Mouse (Mus musculus) G1E-ER4 (cell line): Measurements from ENCODE around the gene Syngr2. TPM values are rescaled to one million over a fixed set of nuclear protein-coding genes. Genes with fewer than 3 reads are reported as not detected.
A peak's percentile ranks its signal among the peaks of the same experiment; 100 is the strongest.

Source experiments
- GATA1 ChIP-seq: IDR thresholded peaks from one replicate; pipeline ENCODE4 v1.8.0; 2012; ENCODE audit warnings: low read length, inconsistent platforms
- polyA plus RNA-seq: library from polyadenylated mRNA; stranded (reverse); fragments of >175 nt; gene quantifications from 2 replicates; pipeline ENCODE4 v1.2.3, GENCODE M21; 2012

The Syngr2 gene
- polyA plus RNA-seq, 1 experiment: 191 TPM

DNA sequence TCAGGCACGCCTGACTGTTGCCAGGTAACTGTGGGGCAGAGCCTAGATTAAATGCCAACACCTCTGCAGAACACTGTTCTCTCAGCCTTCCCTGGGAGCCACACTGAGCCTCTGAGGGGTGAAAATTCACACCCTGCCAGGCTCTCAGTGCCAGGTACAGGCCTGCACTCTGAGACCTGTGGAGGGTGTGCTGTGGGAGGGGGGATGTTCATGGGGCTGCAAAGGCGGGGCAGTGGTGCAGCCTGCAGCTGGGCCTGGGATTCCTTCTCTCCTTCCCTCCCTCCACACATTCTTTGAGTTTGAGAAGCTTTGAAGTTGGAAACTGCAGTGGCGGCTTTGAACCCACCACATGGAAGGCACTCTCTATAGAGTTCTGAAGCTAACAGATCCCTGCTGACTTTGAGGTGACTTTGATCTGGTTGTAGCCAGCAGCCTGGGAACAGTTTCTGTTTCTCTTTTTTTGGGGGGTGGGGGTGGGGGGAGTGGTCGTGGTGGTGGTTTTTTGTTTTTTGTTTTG is 15.4 kb upstream of the Syngr2 start:
- no peak for TF ChIP-seq GATA1

DNA sequence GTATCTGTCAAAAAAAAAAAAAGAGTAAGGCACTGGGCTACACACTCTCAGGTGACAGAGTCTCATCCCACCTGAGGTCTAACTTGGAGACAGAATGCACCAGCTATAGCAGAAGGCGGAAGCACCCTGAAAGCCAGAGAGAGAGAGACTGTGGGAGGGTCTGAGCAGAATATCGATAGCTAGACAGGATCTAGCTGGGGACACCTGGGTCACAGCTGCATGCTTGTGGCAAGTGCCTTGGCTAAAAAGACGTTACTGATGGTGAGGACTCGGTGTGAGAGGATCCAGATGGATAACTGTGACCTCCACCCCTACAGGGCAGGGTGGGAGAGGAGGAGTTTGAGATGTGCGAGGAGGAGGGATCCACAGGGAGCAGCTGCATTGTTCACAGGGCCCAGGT is 12.5 kb upstream of the Syngr2 start:
- no peak for TF ChIP-seq GATA1

DNA sequence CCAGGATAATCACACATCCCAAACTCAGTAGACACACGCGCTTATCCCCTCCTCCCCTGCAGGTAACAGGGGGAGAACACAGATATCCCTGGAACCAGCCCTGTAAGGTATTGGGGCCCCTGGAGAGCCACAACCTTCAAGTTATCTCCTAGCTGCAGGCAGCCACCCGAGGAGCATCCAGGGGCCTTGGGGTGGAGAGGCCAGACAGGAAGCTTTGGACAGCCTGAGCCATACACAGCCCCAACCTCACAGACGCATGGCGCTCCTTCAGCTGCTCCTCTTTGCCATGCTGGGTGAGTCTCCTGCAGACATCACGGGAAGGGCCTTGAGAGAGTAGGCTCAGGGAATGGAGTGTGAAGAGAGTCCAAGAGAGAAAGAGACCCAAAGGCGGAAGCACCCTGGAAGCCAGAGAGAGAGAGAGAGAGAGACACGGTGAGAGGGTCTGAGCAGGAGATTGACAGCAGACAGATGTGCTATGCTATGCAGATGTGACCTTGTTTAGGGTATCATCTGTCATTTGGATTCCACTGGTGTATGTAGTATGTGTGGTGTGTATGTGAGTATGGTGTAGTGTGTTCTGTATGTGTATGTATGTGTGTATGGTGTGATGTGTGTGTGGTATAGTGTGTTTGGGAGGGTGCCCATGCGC is 11.8 kb upstream of the Syngr2 start, which contains the start of gene 6030468B19Rik:
6030468B19Rik (plus strand) TSS at position 150 of the 649 bp plus-strand sequence.
- TF ChIP-seq GATA1: no peak

DNA sequence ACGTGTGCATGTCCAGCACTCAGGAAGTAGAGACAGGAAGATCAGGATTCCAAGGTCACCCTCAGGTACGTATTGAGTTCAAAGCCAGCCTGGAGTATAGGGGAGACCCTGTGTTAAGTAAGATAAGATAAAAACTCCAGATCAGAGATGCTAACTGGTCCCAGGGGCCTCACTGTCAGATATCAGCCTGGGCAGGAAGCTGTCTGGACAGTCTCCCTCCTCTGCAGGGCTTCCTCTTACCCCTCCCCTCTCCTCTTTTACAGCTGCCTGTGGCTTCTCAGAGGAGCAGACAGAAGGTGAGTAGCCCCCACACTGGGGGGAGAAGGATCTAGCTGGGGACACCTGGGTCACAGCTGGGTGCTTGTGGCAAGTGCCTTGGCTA is 11.3 kb upstream of the Syngr2 start:
- TF ChIP-seq GATA1: peak; percentile 50

DNA sequence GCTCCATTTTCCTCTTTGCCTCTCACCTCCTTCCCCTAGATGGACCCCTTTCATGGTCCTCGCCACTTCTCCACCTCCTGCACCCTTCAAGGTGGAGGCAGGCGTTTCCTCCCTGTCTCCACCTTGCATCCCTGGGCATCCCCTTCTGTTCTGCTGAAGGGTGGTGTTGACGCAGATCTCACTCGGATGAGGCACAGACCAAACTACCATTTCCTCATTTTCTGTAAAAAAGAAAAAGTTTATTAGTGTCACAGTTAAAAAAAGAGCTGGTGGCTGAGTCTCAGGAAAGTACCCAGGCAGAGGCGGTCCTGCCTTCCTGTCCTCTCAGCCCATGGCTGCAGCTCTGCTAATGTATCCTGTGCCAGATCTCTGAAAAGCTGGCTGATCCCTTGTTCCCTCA is 10.3 kb upstream of the Syngr2 start:
- no peak for TF ChIP-seq GATA1

DNA sequence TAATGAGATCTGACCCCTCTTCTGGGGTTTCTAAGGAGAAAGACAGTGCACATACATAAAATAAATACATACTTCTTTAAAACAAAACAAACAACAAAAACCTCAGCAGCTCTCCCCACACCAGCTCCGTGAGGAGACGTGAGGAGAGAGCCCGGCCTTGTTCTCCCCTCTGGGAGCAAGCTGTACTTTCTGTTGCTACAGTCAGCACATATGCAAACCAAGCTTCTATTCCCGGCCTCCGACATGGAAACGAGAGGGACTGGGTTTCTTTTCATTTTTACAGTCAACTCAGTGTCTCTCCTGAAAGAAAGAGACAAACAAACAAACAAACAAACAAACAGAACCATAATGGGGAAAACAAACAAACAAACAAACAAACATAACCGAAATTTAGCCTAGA is 9.4 kb upstream of the Syngr2 start:
- TF ChIP-seq GATA1: no peak

DNA sequence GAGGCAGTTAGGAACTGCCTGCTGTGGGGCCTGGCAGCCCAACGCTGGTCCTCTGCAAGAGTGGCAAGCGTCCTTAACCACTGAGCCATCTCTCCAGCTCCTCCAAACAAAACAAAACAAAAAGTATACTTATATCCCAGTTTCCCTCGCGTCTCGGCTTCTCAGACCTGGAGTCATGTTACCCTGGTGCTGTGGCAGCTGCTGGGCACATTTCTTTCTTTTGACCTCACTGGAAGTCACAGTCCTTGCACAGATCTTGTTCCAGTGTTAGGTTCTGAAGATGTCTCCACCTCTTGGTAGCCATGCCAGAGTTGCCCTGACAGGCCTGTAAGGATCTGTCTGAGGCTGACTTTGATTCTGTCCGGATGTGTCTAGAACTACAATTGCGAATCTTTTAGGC is 7.8 kb upstream of the Syngr2 start:
- no peak for TF ChIP-seq GATA1

DNA sequence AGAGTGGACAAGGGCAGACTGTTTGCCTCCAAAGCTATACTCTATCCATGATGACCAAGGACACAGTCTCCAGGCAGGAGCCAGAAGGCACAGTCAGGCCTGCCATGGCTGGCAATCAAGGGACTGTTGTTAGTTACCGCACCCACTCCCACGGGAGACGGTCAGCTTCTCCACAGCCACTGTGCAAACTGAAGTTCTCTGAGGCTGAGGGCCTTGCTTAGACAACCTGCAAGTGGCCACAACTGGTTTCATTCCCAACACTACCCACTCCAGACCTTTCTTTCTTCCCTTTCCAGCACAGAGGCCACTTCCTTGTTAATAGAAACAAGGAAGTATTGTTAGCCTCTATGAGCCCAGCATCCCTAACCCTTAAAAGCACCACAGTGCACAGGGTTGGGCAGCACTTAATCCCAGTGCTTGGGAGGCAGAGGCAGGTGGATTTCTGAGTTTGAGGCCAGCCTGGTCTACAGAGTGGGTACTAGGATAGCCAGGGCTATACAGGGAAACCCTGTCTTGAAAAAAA is 6.2 kb upstream of the Syngr2 start:
- TF ChIP-seq GATA1: no peak

DNA sequence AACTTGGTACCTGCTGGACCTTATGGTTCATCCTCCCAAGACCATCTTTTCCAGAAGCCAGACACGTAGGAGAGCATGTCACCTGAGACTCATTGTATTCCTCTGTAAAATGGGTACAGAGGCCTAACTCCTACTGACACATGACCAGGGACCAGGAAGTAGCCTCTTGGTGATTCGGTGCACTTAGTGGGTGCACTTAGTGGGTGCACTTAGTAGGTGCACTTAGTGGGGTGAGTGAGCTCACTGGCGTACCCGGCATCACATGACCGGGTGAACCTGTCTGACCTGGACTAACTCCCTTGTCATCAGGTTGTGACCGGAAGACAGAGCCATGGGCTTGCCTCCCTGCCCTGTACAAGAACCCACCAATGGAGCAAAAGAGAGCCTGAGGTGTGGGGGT is 2.7 kb upstream of the Syngr2 start:
- TF ChIP-seq GATA1: no peak

DNA sequence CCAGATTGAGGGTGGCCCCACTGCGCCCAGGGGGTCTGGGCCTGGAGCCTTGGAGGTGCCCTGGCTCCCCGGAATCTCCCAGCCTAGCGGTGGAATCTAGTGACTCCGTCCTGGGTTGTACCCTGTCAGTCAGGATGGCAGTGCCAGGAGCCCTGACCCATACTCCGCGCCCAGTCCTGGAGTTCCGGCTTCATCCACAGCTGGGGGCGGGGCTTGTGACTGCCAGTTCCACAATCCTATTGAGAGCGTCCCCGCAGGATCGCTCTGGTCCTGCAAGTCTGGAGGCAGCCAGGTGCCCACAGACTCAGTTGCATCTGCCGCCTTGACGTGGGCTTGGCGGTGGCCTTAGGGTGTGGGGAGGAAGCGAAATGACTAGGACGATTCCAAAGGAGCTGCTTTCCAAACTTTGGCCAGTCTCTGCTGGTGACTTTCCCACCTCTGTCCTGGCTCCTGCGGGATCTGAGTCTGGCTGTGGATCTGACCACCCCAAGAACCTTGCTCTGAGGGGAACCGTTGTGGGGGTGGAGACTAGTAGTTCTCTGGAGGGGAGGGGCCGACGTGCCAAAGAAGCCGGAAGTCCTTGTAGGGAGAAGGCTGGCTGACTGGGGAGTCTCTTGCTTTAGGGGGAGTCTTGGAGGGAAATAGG is 1.1 kb downstream of the Syngr2 start:
- no peak for TF ChIP-seq GATA1

DNA sequence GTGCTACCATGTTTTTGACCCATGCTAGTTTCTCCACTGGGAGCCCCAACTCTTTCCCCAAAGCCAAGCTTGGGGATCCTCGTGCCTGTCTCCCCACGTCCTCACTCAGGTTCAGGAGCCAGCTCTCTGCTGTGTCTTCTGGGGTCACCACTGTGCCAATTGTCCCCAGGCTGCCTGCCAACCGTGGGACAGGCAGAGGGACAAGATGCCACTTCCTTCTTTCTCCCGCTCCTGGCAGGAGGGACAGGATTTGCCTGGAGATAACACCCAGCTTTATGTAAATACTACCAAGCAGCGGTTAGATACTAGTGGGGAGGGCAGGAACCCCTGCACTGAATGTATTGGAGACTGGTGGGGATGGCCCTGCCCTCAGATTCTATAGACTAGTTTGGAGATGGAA is 4.4 kb downstream of the Syngr2 start:
- no peak for TF ChIP-seq GATA1

DNA sequence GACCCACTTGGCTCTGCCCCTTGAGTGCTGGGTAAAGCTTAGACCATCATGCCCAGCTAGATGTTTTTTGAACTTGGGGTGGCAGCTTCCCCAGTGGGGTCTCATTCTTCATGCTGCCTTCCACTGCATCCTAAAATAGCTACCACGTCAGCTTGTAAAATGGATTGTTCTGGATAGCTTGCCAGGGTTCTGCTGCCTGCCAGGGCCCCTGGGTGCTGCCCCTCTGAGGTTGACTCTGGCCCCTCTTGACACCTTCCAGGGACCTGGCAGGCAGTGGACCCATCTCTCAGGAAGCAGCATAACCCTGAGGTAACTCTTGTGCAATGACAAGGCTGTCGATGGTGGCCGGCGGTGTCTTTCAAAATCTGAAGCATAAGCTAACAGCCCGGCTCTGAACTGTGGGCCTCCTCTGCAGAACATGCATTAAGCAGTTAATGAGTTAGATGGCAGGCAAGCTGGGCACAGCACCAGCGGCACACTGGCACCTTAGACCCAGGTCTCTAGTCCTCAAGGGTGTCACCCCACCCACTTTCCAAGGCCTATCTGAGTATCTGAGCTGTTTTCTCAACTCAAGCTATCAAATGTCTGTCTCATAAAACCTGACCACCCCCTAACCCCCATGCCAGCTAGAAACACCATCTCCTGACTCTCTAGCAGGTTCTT is 5.4 kb downstream of the Syngr2 start:
- TF ChIP-seq GATA1: no peak

DNA sequence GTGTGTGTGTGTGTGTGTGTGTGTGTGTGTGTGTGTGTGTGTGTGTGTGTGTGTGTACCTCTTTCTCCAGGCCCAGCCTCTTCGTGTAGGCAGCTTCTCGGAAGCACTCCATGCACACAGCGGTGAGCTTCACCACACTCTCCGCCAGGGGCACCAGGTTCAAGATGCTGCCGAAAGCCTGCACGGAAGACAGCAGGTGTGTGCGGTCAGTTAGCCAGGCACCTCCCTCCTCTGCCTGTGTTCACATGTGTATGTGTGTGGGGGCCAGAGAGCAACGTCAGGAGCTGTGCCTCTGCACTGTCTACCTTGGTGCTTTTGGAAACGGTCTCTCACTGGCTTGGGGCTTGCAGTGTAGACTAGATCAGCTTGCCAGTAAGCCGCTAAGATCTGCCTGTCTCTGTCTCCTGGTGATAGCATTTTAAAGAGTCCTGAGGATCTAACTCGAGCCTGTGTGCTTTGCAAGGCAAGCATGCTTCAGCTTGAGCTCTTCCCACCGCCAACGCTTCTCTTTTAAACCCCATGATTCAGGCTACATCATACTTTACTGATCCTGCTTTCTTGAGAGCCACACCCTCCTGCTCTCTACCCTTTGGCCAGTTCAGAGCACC is 7.0 kb downstream of the Syngr2 start:
- no peak for TF ChIP-seq GATA1

DNA sequence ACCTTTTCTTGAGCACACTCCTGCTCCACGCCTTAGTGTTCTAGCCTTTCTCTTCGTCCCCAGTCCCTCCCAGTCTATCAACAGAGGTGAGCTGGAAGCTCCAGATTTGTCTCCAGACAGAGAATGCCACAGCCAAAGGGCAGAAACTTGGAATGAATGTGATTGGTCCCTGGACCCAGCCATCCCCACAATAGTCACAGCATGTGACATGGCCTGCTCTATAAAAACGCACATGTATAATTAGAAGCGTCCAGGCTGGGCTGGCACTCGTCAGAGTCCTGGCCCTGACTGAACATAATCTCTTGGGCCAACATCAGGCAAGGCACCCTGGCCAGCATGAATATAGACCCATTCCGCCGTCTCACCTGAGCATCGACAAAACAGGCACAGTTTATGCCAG is 9.6 kb downstream of the Syngr2 start:
- TF ChIP-seq GATA1: no peak

DNA sequence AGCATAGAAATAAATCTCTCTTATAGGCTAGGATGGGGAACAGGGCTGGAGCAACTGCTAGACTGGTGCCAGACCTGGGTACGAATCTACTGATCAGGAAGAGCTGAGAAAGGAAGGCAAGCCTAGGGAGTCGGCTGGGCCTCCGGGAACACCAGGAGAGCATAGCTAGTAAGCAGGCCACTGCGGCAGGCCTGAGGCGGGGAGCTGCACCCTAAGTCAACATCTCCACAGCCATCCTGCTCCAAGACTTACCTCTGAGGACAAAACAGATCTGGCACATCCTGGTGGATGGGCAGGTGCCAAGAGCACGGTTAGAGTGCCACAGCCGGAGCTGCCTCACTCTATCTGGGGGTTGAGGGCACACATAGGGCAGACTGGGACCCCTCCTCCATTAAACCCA is 10.7 kb downstream of the Syngr2 start:
- no peak for TF ChIP-seq GATA1

DNA sequence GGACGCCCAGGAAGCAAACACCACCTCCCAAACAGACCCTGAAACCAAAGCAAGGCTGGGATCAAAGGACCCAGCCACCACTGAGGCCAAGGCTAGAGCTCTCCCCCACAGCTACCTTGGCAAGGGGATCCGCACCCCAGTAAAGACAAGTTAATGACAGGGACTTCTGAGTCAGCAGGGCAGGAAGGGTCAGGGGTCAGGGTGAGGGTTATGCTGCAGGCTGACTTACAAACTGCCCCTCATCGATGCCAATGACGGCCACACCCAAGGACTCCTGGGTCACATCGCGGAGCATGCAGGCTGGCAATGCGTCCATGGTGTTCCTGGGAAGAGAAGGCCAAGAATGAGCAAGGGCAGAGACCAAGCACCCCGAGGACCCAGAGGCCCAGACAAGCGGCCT is 12.4 kb downstream of the Syngr2 start:
- TF ChIP-seq GATA1: no peak
